Mouse (Mus musculus): ENCODE results near the gene Olfr812. TPM values are rescaled to one million over a fixed set of nuclear protein-coding genes. Genes with fewer than 3 reads are reported as not detected.
"Not testable (repeated sequence)": the region's sequence is repeated elsewhere in the genome, so short reads cannot be mapped to it uniquely, and the experiment has no call there.

The Olfr812 gene
- total RNA-seq (2021): not detected
- long read RNA-seq, experiment 1: 0 reads
- long read RNA-seq, experiment 2: 0 reads

DNA sequence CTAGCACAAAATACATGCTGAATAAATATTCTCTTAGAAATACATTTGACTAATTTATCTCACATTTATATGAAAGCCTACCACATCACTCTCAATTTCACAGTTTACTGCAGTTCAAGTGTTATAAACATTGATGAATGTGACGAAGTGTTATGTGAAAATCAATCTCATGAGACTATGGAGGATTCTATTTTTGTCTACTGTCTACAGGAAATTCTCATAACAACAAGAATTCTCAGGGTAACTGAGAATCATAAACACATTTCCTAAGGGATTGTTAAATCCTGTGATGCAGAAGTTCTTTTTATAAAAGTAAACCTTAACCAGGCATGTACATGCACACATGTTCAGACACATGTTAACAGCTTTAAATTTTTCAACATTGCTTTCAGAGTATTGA lies at the start of gene Olfr812:
Olfr812 (minus strand) TSS at position 101 of the 400 bp plus-strand sequence.
- no peak for DNase-seq (ENCODE audit: low spot score in 2 of 2)

- no peak for DNase-seq (ENCODE audit: low spot score in 2 of 2)
Measured at GRCm38 (mm10) chr10:129885934-129886333, 40.0 kb upstream of the Olfr812 start.

DNA sequence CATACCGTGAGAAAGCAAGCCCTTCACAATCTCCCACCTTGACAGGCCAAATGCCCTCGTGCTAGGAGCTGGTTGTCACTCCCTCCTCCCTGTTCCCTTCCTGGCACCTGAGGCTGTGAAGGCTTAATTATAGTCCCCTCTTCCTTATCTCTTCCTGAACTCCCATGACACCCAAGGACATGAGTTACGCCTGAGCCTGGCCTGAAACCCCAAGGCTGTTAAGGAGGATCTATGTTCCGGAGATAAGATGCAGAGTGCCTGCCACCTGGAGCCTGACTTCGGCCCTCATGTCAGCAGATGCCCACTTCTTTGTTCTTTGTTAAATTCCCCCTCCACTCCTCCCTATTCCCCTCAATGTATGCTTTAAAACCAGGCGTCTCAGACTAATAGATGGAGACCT lies 39.6 kb upstream of the Olfr812 start:
- not testable (repeated sequence) for DNase-seq (ENCODE audit: low spot score in 2 of 2)

DNA sequence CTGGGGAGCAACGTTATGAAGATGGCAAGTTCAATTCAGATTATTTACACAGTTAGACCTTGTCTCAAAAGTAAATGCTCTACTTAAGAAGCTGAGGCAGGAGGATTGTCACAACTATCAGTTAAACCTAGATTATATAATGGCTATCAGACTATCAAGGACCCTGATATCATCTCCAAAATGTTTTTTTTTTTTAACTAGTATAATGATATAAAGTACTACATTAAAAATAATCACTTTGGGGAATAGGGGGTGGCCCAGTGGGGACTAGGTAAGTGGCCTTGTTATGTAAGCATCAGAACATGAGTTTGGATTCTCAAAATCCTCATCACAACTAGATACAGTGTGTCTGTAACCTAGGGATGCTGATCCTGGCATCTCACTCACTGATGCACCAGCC lies 33.9 kb upstream of the Olfr812 start, which contains the start of gene Olfr814:
Olfr814 (minus strand) TSS at position 101 of the 400 bp plus-strand sequence.
- not testable (repeated sequence) for DNase-seq (ENCODE audit: low spot score in 2 of 2)

DNA sequence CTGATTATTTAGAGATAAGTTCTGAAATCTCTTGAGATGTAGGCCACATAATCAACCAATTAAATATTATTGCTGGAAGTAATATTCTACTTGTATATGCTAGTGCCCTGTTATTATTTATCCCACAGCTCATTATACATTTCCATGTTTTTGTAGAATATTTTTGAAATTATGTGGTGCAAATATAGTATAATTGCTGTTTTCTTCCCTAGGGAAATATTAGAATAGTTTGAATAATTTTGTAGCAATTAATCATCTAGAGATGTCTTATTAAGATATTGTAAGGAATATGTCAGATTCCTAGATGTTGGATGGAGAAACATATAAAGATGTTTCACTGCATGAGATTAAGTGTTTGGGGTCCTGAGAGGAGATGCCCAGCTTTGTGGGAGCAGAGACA lies 9.2 kb upstream of the Olfr812 start, which contains the start of gene Olfr813:
Olfr813 (plus strand) TSS at position 301 of the 400 bp plus-strand sequence.
- DNase-seq (ENCODE audit: low spot score in 2 of 2): no peak

GRCm38 (mm10) chr10:129847343-129847742 lies 1.4 kb upstream of the Olfr812 start:
- DNase-seq (ENCODE audit: low spot score in 2 of 2): no peak

- no peak for DNase-seq (ENCODE audit: low spot score in 2 of 2)
Measured at GRCm38 (mm10) chr10:129804296-129804695, 41.6 kb downstream of the Olfr812 start, which contains the start of gene Olfr811. Gene Olfr811 (minus strand): TSS chr10:129804396.

GRCm38 (mm10) chr10:129794817-129795216 lies 51.1 kb downstream of the Olfr812 start, which contains the start of gene Olfr810:
Gene Olfr810 (minus strand): TSS chr10:129794917.
- DNase-seq (ENCODE audit: low spot score in 2 of 2): no peak

Other genes starting within 250 kb of the Olfr812 start
- gene Olfr796, start 233.5 kb downstream of the Olfr812 start, total RNA-seq (2021): not detected
- not detected for gene Olfr798, start 218.2 kb downstream of the Olfr812 start, total RNA-seq (2021)
- not detected for gene Olfr799, start 208.6 kb downstream of the Olfr812 start, total RNA-seq (2021)
- gene Olfr800, start 188.4 kb downstream of the Olfr812 start, total RNA-seq (2021): not detected
- gene Olfr801, start 172.2 kb downstream of the Olfr812 start, total RNA-seq (2021): not detected
- not detected for gene Olfr802, start 157.9 kb downstream of the Olfr812 start, total RNA-seq (2021)
- not detected for gene Olfr803, start 151.8 kb downstream of the Olfr812 start, total RNA-seq (2021)
- not detected for gene Olfr804, start 142.9 kb downstream of the Olfr812 start, total RNA-seq (2021)
- gene Olfr805, start 116.7 kb downstream of the Olfr812 start, total RNA-seq (2021): not detected
- gene Olfr806, start 104.2 kb downstream of the Olfr812 start, total RNA-seq (2021): not detected
- not detected for gene Olfr807, start 88.3 kb downstream of the Olfr812 start, total RNA-seq (2021)
- gene Olfr808, start 80.6 kb downstream of the Olfr812 start, total RNA-seq (2021): not detected
- gene Olfr809, start 71.5 kb downstream of the Olfr812 start, total RNA-seq (2021): not detected
- gene Olfr810, start 51.2 kb downstream of the Olfr812 start, total RNA-seq (2021): not detected
- not detected for gene Olfr811, start 41.7 kb downstream of the Olfr812 start, total RNA-seq (2021)
- gene Olfr813, start 9.3 kb upstream of the Olfr812 start, total RNA-seq (2021): not detected
- gene Olfr814, start 33.8 kb upstream of the Olfr812 start, total RNA-seq (2021): not detected
- not detected for gene Olfr815, start 59.8 kb upstream of the Olfr812 start, total RNA-seq (2021)
- gene Olfr816, start 69.5 kb upstream of the Olfr812 start, total RNA-seq (2021): not detected
- gene Olfr818, start 103.0 kb upstream of the Olfr812 start, total RNA-seq (2021): not detected
- not detected for gene Olfr819, start 121.2 kb upstream of the Olfr812 start, total RNA-seq (2021)
- gene Olfr247, start 130.0 kb upstream of the Olfr812 start, total RNA-seq (2021): not detected
- not detected for gene Gm10310, start 139.0 kb upstream of the Olfr812 start, total RNA-seq (2021)
- gene Olfr820, start 166.5 kb upstream of the Olfr812 start, total RNA-seq (2021): not detected
- gene Olfr821, start 184.3 kb upstream of the Olfr812 start, total RNA-seq (2021): not detected
- gene Olfr822, start 225.1 kb upstream of the Olfr812 start, total RNA-seq (2021): not detected

All from left cerebral cortex, adult 18-20 months (tissue).